Mouse (Mus musculus) forebrain, embryonic 12.5 days (tissue): ENCODE measurements around the gene Gdpd3. TPM values are rescaled to one million over a fixed set of nuclear protein-coding genes. Genes with fewer than 3 reads are reported as not detected.

Experiments used
- ATAC-seq: fragments of 200-750 bp; cut with Nextera tagmentation; 2 replicates; pipeline ENCODE4 v1.8.0; 2017; ENCODE audit warnings: moderate TSS enrichment; ENCODE audit not compliant: low FRiP score
- H3K27ac ChIP-seq: fragments of 300-500 bp; sonication (generic); 2 replicates; pipeline ENCODE4 v1.5.1; 2016; ENCODE audit warnings: mild to moderate bottlenecking
- H3K27me3 ChIP-seq: fragments of 300-500 bp; sonication (generic); 2 replicates; pipeline ENCODE4 v1.6.1; 2016; ENCODE audit warnings: mild to moderate bottlenecking
- H3K36me3 ChIP-seq: fragments of 300-500 bp; sonication (generic); replicated peaks from 2 replicates; pipeline ENCODE4 v1.6.1; 2016; ENCODE audit warnings: mild to moderate bottlenecking
- H3K4me1 ChIP-seq: fragments of 300-500 bp; sonication (generic); 2 replicates; pipeline ENCODE4 v1.6.1; 2016
- H3K4me2 ChIP-seq: fragments of 300-500 bp; sonication (generic); 2 replicates; pipeline ENCODE4 v1.6.1; 2016; ENCODE audit warnings: mild to moderate bottlenecking, moderate library complexity
- H3K4me3 ChIP-seq: fragments of 300-500 bp; sonication (generic); replicated peaks from 2 replicates; pipeline ENCODE4 v1.5.1; 2016; ENCODE audit warnings: mild to moderate bottlenecking
- H3K9ac ChIP-seq: fragments of 300-500 bp; sonication (generic); 2 replicates; pipeline ENCODE4 v1.6.1; 2016; ENCODE audit warnings: mild to moderate bottlenecking
- H3K9me3 ChIP-seq: fragments of 300-500 bp; sonication (generic); 2 replicates; pipeline ENCODE4 v1.6.1; 2016
- whole genome bisulfite sequencing: fragments of 180-500 bp; shearing (Covaris S2); methylation state at CpG from one replicate; pipeline ENCODE4 v1.1.7; 2016; 5-methylcytosine and 5-hydroxymethylcytosine counted together
- polyA plus RNA-seq: library from polyadenylated mRNA; unstranded; fragments of >200 nt; fragmentation: Nextera tagmentation; extraction: Ambion mirVana; gene quantifications from 2 replicates; pipeline ENCODE4 v1.2.1, GENCODE M21; 2016

Gdpd3 gene
- polyA plus RNA-seq, 1 experiment from 2014 or later = 1.4 TPM

- 88% methylated on average over 6 of the region's 6 CpGs for WGBS
- Histone ChIP-seq H3K9ac (no peak overlapping the region), H3K27ac (no peak overlapping the region), H3K36me3 (peaks cover 52% of the 10 kb centered on the region), H3K4me3 (no peak overlapping the region), H3K4me2 (no peak overlapping the region), H3K4me1 (peaks cover 31% of the 10 kb centered on the region), H3K9me3 (no peaks in the 10 kb centered on the region), H3K27me3 (no peaks in the 10 kb centered on the region)
- no peak for ATAC-seq
These were observed 37.0 kb downstream of the Gdpd3 start for GRCm38 (mm10) chr7:126803181-126803580.

DNA sequence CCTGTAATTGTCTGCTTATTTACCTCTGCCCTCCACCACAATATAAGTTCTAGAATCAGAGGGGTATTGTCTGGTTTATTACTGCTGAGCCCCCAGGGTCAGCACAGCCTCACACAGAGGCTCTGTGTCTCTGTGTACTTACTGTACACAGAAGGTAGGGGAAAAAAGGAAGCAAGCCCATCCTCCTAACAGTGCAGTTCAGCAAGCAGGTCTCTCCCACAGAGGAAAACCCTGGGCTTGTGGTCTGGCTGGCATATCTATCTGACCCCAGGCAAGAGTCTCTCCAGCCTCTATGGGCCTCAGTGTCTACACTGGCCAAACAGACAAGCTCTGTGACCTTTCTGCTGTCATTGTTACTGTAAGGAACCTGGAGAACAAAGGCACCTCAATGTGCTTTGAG lies 37.6 kb downstream of the Gdpd3 start:
- Histone ChIP-seq H3K27ac (no peak overlapping the region), H3K9ac (no peak overlapping the region), H3K4me1 (peaks cover 34% of the 10 kb centered on the region), H3K27me3 (no peaks in the 10 kb centered on the region), H3K4me2 (no peak overlapping the region), H3K9me3 (no peaks in the 10 kb centered on the region), H3K36me3 (peaks cover 52% of the 10 kb centered on the region), H3K4me3 (no peak overlapping the region)
- ATAC-seq = no peak

DNA sequence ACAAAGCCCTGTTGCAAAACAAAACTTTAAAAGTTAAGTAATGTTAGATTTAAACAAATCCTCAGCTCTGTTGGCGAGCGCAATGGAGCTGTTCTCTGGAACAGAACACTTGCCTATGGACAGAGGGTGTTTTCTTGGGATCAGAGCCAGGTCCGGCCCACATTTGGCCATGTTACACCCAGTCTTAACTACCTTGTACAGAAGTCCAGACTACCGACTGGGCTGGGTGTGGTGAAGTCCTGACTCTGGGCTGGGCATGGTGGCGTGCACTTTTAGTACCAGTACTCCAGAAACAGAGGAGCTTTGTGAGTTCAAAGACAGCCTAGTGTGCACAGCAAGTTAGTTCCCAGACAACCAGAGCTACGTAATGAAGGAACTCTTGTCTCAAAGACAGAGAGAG lies 40.8 kb downstream of the Gdpd3 start:
- Histone ChIP-seq H3K27me3 (no peaks in the 10 kb centered on the region), H3K4me2 (no peak overlapping the region), H3K4me3 (no peak overlapping the region; the same call in 1 of the 2 replicates), H3K9ac (no peak overlapping the region), H3K9me3 (no peaks in the 10 kb centered on the region), H3K27ac (no peak overlapping the region), H3K36me3 (peaks cover 41% of the 10 kb centered on the region), H3K4me1 (peaks cover 26% of the 10 kb centered on the region)
- ATAC-seq = no peak
- WGBS = 86% methylated on average over 6 of the region's 6 CpGs

- H3K36me3 ChIP-seq = peaks cover 36% of the 10 kb centered on the region
- ATAC-seq = no peak
- no peaks in the 10 kb centered on the region for H3K9me3 ChIP-seq
- H3K4me3 ChIP-seq = peak overlapping the region; percentile 72
- peak overlapping the region; percentile 77 for H3K9ac ChIP-seq
- H3K4me2 ChIP-seq = peak overlapping the region; percentile 81
- 85% methylated on average over 4 of the region's 4 CpGs for WGBS
- H3K27ac ChIP-seq = peak overlapping the region; percentile 85; the same call in 1 of the 2 replicates
- peaks cover 26% of the 10 kb centered on the region for H3K4me1 ChIP-seq
- no peaks in the 10 kb centered on the region for H3K27me3 ChIP-seq
These were observed 41.3 kb downstream of the Gdpd3 start for GRCm38 (mm10) chr7:126807405-126807804.

- WGBS = under 1% methylated on average over 43 of the region's 43 CpGs
- H3K9me3 ChIP-seq = no peaks in the 10 kb centered on the region
- peaks cover 26% of the 10 kb centered on the region for H3K4me1 ChIP-seq
- H3K27ac ChIP-seq = peak overlapping the region; percentile 85
- peak overlapping the region; percentile 81 for H3K4me2 ChIP-seq
- 0 out of 2 replicates have a peak, but pooled peaks cover 4% of the 10 kb centered on the region for H3K27me3 ChIP-seq
- peak overlapping the region; percentile 72 for H3K4me3 ChIP-seq
- peak overlapping the region; percentile 77 for H3K9ac ChIP-seq
- H3K36me3 ChIP-seq = peaks cover 24% of the 10 kb centered on the region
- ATAC-seq = peak; percentile 95
These were observed 42.7 kb downstream of the Gdpd3 start for GRCm38 (mm10) chr7:126808703-126809455.

- no peak for ATAC-seq
- Histone ChIP-seq H3K27me3 (0 out of 2 replicates have a peak, but pooled peaks cover 4% of the 10 kb centered on the region), H3K9ac (peak overlapping the region; percentile 77; the same call in 1 of the 2 replicates), H3K4me3 (peak overlapping the region; percentile 72; the same call in 1 of the 2 replicates), H3K9me3 (no peaks in the 10 kb centered on the region), H3K27ac (no peak overlapping the region), H3K4me2 (peak overlapping the region; percentile 81), H3K36me3 (peaks cover 14% of the 10 kb centered on the region), H3K4me1 (peaks cover 26% of the 10 kb centered on the region)
- 75% methylated on average over 5 of the region's 5 CpGs for WGBS
These were observed 43.7 kb downstream of the Gdpd3 start for GRCm38 (mm10) chr7:126809723-126810369.

DNA sequence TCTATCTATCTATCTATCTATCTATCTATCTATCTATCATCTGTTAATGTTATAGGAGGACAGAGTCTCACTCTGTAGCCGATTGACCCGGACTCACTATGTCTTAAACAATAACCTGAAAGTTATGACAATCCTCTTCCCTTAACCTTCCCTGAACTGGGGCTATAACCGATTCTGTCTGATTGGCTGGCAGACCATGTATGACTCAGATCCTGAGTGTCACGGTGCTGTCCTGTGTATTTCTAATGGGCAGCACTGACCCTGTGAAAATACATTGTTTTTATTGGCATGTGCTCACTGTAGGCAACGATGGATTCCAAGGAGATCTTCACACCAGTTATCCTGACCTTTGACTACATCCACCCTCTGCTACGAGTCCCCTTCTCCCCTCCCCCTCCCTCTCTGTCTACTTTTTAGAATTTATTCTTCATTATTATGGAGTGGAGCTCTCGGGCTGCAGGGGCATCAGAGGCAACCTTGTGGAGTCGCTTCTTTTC lies 49.6 kb downstream of the Gdpd3 start:
- Histone ChIP-seq H3K4me2 (no peak overlapping the region), H3K27me3 (0 out of 2 replicates have a peak, but pooled peaks cover 4% of the 10 kb centered on the region), H3K9me3 (no peaks in the 10 kb centered on the region), H3K9ac (no peak overlapping the region), H3K36me3 (no peaks in the 10 kb centered on the region), H3K4me1 (peaks cover 3% of the 10 kb centered on the region; the same call in 1 of the 2 replicates), H3K4me3 (no peak overlapping the region), H3K27ac (no peak overlapping the region)
- WGBS = 64% methylated on average over 8 of the region's 8 CpGs
- no peak for ATAC-seq

DNA sequence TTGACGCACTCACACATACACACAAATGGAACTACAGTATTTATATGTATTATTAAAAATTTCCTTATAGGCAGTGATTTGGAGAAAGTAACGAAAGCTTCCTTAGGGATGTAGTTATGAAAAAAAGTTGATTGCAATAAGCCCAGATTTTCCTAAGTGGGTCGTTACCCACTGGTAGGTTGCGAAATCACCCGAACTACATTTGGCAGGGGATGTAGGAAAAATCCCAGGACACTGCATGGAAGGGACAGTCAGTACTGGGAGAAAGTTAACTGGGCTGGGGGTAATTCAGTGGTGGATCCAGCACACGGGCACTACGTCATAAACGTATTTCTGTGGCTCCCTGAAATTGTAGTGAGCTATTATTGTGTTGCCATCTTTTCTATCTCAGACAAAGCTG lies 50.4 kb downstream of the Gdpd3 start:
- 89% methylated on average over 8 of the region's 8 CpGs for WGBS
- no peak overlapping the region for H3K4me2 ChIP-seq
- H3K9me3 ChIP-seq = no peaks in the 10 kb centered on the region
- H3K27me3 ChIP-seq = 0 out of 2 replicates have a peak, but pooled peaks cover 4% of the 10 kb centered on the region
- H3K27ac ChIP-seq = no peak overlapping the region
- ATAC-seq = no peak
- H3K9ac ChIP-seq = no peak overlapping the region
- no peak overlapping the region for H3K4me3 ChIP-seq
- H3K36me3 ChIP-seq = no peaks in the 10 kb centered on the region
- H3K4me1 ChIP-seq = peaks cover 3% of the 10 kb centered on the region; the same call in 1 of the 2 replicates

DNA sequence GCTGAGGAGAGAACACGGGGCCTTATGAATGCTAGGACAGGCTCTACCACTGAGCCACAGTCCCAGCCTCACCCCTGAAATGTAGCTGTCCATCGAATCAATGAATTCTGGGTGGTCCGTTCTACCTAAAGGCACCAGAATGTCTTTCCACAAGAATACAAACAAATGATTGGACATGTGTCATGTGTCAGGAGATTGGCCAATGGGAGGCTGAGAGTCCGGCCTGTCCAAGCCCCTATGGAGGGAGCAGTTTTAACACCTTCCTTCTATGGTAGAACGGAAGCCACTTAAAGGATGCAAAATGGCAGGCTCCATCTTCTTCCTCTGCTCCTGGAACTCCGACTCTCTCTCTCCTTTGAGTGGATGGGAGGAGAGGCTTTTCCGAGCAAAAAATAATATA lies 51.5 kb downstream of the Gdpd3 start:
- Histone ChIP-seq H3K36me3 (no peaks in the 10 kb centered on the region), H3K4me3 (no peak overlapping the region), H3K27me3 (peaks cover 9% of the 10 kb centered on the region; the same call in 1 of the 2 replicates), H3K4me2 (no peak overlapping the region), H3K4me1 (peaks cover 10% of the 10 kb centered on the region), H3K9me3 (no peaks in the 10 kb centered on the region), H3K27ac (no peak overlapping the region), H3K9ac (no peak overlapping the region)
- ATAC-seq = no peak
- WGBS = 83% methylated on average over 7 of the region's 7 CpGs

GRCm38 (mm10) chr7:126818818-126819217 lies 52.7 kb downstream of the Gdpd3 start:
- no peak overlapping the region for H3K27ac ChIP-seq
- peaks cover 19% of the 10 kb centered on the region for H3K4me1 ChIP-seq
- H3K36me3 ChIP-seq = no peaks in the 10 kb centered on the region
- H3K4me3 ChIP-seq = no peak overlapping the region
- H3K9ac ChIP-seq = no peak overlapping the region
- WGBS = 38% methylated on average over 1 of the region's 1 CpGs
- no peak for ATAC-seq
- peaks cover 13% of the 10 kb centered on the region; the same call in 1 of the 2 replicates for H3K27me3 ChIP-seq
- no peak overlapping the region for H3K4me2 ChIP-seq
- no peaks in the 10 kb centered on the region for H3K9me3 ChIP-seq

GRCm38 (mm10) chr7:126821835-126822511 lies 55.8 kb downstream of the Gdpd3 start:
- 22% methylated on average over 7 of the region's 7 CpGs for WGBS
- H3K27me3 ChIP-seq = peaks cover 16% of the 10 kb centered on the region; the same call in 1 of the 2 replicates
- peak overlapping the region; percentile 82 for H3K27ac ChIP-seq
- peaks cover 39% of the 10 kb centered on the region for H3K4me1 ChIP-seq
- no peaks in the 10 kb centered on the region for H3K9me3 ChIP-seq
- peak overlapping the region; percentile 86; the same call in 1 of the 2 replicates for H3K9ac ChIP-seq
- peak overlapping the region; percentile 85 for H3K4me2 ChIP-seq
- no peaks in the 10 kb centered on the region for H3K36me3 ChIP-seq
- H3K4me3 ChIP-seq = no peak overlapping the region
- ATAC-seq = peak; percentile 39; the same call in 1 of the 2 replicates

DNA sequence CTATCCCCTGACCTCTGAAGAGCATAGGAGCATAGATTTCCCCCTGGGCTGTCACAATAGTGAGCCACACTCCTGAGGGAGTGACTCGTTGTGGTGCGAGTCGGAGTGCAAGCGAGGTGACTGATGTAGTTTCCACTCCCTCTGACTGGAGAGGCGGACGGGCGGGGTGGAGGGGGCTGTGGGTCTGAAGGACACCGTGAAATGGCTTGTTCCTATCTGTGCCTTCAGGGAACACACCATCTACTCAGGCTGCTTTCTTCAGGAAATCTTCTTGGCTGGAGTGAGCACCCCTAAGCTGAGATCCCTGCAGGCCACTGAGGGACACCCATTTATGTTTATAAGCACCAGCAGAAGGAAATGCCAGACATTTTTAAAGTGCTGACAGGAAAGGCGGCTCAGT lies 56.6 kb downstream of the Gdpd3 start:
- H3K4me1 ChIP-seq = peaks cover 39% of the 10 kb centered on the region
- H3K27ac ChIP-seq = peak overlapping the region; percentile 82
- peaks cover 16% of the 10 kb centered on the region; the same call in 1 of the 2 replicates for H3K27me3 ChIP-seq
- H3K9me3 ChIP-seq = no peaks in the 10 kb centered on the region
- peak; percentile 12 for ATAC-seq
- peak overlapping the region; percentile 85 for H3K4me2 ChIP-seq
- peak overlapping the region; percentile 63 for H3K4me3 ChIP-seq
- peak overlapping the region; percentile 86 for H3K9ac ChIP-seq
- H3K36me3 ChIP-seq = no peaks in the 10 kb centered on the region
- WGBS = 13% methylated on average over 9 of the region's 9 CpGs
